Mouse (Mus musculus): ENCODE data around the gene Enc1. TPM values are rescaled to one million over a fixed set of nuclear protein-coding genes. Genes with fewer than 3 reads are reported as not detected.

Gene Enc1
- polyA plus RNA-seq, 1 experiment from 2014 or later: 2.6 TPM

- Histone ChIP-seq H3K4me1 (ENCODE audit: insufficient read depth, low read depth, low read length) (peaks cover 4% of the 10 kb centered on the region; the same call in 1 of the 2 replicates), H3K27me3 (replicated peaks; ENCODE audit: insufficient read depth, low read length) (no peaks in the 10 kb centered on the region), H3K4me2 (replicated peaks; ENCODE audit: low read depth, low read length) (no peak overlapping the region), H3K9ac (replicated peaks; ENCODE audit: low read depth) (no peak overlapping the region), H3K27ac (ENCODE audit: low read length) (peak overlapping the region; percentile 35; the same call in 1 of the 2 replicates), H3K36me3 (ENCODE audit: insufficient read depth, low read length) (no peaks in the 10 kb centered on the region), H3K4me3 (ENCODE audit: low read depth, low read length) (no peak overlapping the region), H3K9me3 (ENCODE audit: low read length) (no peaks in the 10 kb centered on the region)
- 61% methylated on average over 11 of the region's 11 CpGs for WGBS
- no peak for DNase-seq (ENCODE audit: low spot score)
- ATAC-seq: no peak
- TF ChIP-seq EP300 (IDR thresholded peaks at IDR 0.05) (no peak), CTCF (IDR thresholded peaks at IDR 0.05) (no peak)
Observed at GRCm38 (mm10) chr13:97295853-97296219, 54.9 kb downstream of the Enc1 start.

GRCm38 (mm10) chr13:97296281-97296680, 55.4 kb downstream of the Enc1 start:
- DNase-seq (ENCODE audit: low spot score) (no peak), ATAC-seq (no peak)
- H3K9ac ChIP-seq (replicated peaks; ENCODE audit: low read depth): no peak overlapping the region
- H3K4me3 ChIP-seq (ENCODE audit: low read depth, low read length): no peak overlapping the region
- H3K27ac ChIP-seq (ENCODE audit: low read length): no peak overlapping the region
- no peaks in the 10 kb centered on the region for H3K9me3 ChIP-seq (ENCODE audit: low read length)
- H3K4me1 ChIP-seq (ENCODE audit: insufficient read depth, low read depth, low read length): peaks cover 4% of the 10 kb centered on the region; the same call in 1 of the 2 replicates
- TF ChIP-seq CTCF (IDR thresholded peaks at IDR 0.05): no peak
- no peak for TF ChIP-seq EP300 (IDR thresholded peaks at IDR 0.05)
- WGBS: 57% methylated on average over 8 of the region's 8 CpGs
- no peak overlapping the region for H3K4me2 ChIP-seq (replicated peaks; ENCODE audit: low read depth, low read length)
- no peaks in the 10 kb centered on the region for H3K27me3 ChIP-seq (replicated peaks; ENCODE audit: insufficient read depth, low read length)
- H3K36me3 ChIP-seq (ENCODE audit: insufficient read depth, low read length): no peaks in the 10 kb centered on the region

- Histone ChIP-seq H3K4me1 (ENCODE audit: insufficient read depth, low read depth, low read length) (peaks cover 4% of the 10 kb centered on the region; the same call in 1 of the 2 replicates), H3K4me3 (ENCODE audit: low read depth, low read length) (no peak overlapping the region), H3K9me3 (ENCODE audit: low read length) (no peaks in the 10 kb centered on the region), H3K27ac (ENCODE audit: low read length) (no peak overlapping the region), H3K9ac (replicated peaks; ENCODE audit: low read depth) (no peak overlapping the region), H3K4me2 (replicated peaks; ENCODE audit: low read depth, low read length) (no peak overlapping the region), H3K36me3 (ENCODE audit: insufficient read depth, low read length) (no peaks in the 10 kb centered on the region), H3K27me3 (replicated peaks; ENCODE audit: insufficient read depth, low read length) (no peaks in the 10 kb centered on the region)
- TF ChIP-seq EP300 (IDR thresholded peaks at IDR 0.05) (no peak), CTCF (IDR thresholded peaks at IDR 0.05) (no peak)
- WGBS: 81% methylated on average over 3 of the region's 5 CpGs
- DNase-seq (ENCODE audit: low spot score) (no peak), ATAC-seq (no peak)
Observed at GRCm38 (mm10) chr13:97296757-97297156, 55.9 kb downstream of the Enc1 start.

GRCm38 (mm10) chr13:97297418-97298050, 56.6 kb downstream of the Enc1 start:
- Histone ChIP-seq H3K4me2 (replicated peaks; ENCODE audit: low read depth, low read length) (no peak overlapping the region), H3K27ac (ENCODE audit: low read length) (no peak overlapping the region), H3K4me1 (ENCODE audit: insufficient read depth, low read depth, low read length) (peaks cover 4% of the 10 kb centered on the region; the same call in 1 of the 2 replicates), H3K4me3 (ENCODE audit: low read depth, low read length) (no peak overlapping the region), H3K36me3 (ENCODE audit: insufficient read depth, low read length) (no peaks in the 10 kb centered on the region), H3K27me3 (replicated peaks; ENCODE audit: insufficient read depth, low read length) (no peaks in the 10 kb centered on the region), H3K9ac (replicated peaks; ENCODE audit: low read depth) (no peak overlapping the region), H3K9me3 (ENCODE audit: low read length) (no peaks in the 10 kb centered on the region)
- 62% methylated on average over 14 of the region's 14 CpGs for WGBS
- ATAC-seq (peak; percentile 21), DNase-seq (ENCODE audit: low spot score) (peak; percentile 46)
- TF ChIP-seq EP300 (IDR thresholded peaks at IDR 0.05) (no peak), CTCF (IDR thresholded peaks at IDR 0.05) (no peak)

GRCm38 (mm10) chr13:97298896-97299295, 58.0 kb downstream of the Enc1 start:
- TF ChIP-seq EP300 (IDR thresholded peaks at IDR 0.05): no peak
- ATAC-seq: no peak
- WGBS: 68% methylated on average over 4 of the region's 4 CpGs

GRCm38 (mm10) chr13:97299877-97300873, 59.3 kb downstream of the Enc1 start:
- TF ChIP-seq EP300 (IDR thresholded peaks at IDR 0.05) (no peak; the same call in 1 of the 2 replicates), CTCF (IDR thresholded peaks at IDR 0.05) (no peak)
- Histone ChIP-seq H3K27ac (ENCODE audit: low read length) (peak overlapping the region; percentile 26; the same call in 1 of the 2 replicates), H3K9ac (replicated peaks; ENCODE audit: low read depth) (no peak overlapping the region), H3K9me3 (ENCODE audit: low read length) (no peaks in the 10 kb centered on the region), H3K4me1 (ENCODE audit: insufficient read depth, low read depth, low read length) (peaks cover 4% of the 10 kb centered on the region; the same call in 1 of the 2 replicates), H3K4me3 (ENCODE audit: low read depth, low read length) (no peak overlapping the region), H3K4me2 (replicated peaks; ENCODE audit: low read depth, low read length) (peak overlapping the region; percentile 22), H3K27me3 (replicated peaks; ENCODE audit: insufficient read depth, low read length) (no peaks in the 10 kb centered on the region), H3K36me3 (ENCODE audit: insufficient read depth, low read length) (no peaks in the 10 kb centered on the region)
- DNase-seq (ENCODE audit: low spot score): peak; percentile 82
- 60% methylated on average over 12 of the region's 12 CpGs for WGBS
- ATAC-seq: peak; percentile 83

More at GRCm38 (mm10) chr13:97298896-97299295, 58.0 kb downstream of the Enc1 start:
- Histone ChIP-seq H3K9ac (replicated peaks; ENCODE audit: low read depth) (no peak overlapping the region), H3K27me3 (replicated peaks; ENCODE audit: insufficient read depth, low read length) (no peaks in the 10 kb centered on the region), H3K36me3 (ENCODE audit: insufficient read depth, low read length) (no peaks in the 10 kb centered on the region), H3K27ac (ENCODE audit: low read length) (no peak overlapping the region), H3K9me3 (ENCODE audit: low read length) (no peaks in the 10 kb centered on the region), H3K4me2 (replicated peaks; ENCODE audit: low read depth, low read length) (no peak overlapping the region), H3K4me1 (ENCODE audit: insufficient read depth, low read depth, low read length) (peaks cover 4% of the 10 kb centered on the region; the same call in 1 of the 2 replicates), H3K4me3 (ENCODE audit: low read depth, low read length) (no peak overlapping the region)
- no peak for DNase-seq (ENCODE audit: low spot score)

Other genes starting within 250 kb of the Enc1 start
- not detected in 2 replicates for gene 1700029F12Rik, start 206.7 kb upstream of the Enc1 start, polyA plus RNA-seq (2015; fragmentation: Nextera tagmentation; extraction: Ambion mirVana)
- 0.21 and 0.24 TPM in 2 replicates for gene Fam169a, start 173.8 kb upstream of the Enc1 start, polyA plus RNA-seq (2015; fragmentation: Nextera tagmentation; extraction: Ambion mirVana)
- gene Gm6169, start 141.9 kb upstream of the Enc1 start, polyA plus RNA-seq (2015; fragmentation: Nextera tagmentation; extraction: Ambion mirVana): 6.0 and 6.3 TPM in 2 replicates
- gene Gfm2, start 103.2 kb upstream of the Enc1 start, polyA plus RNA-seq (2015; fragmentation: Nextera tagmentation; extraction: Ambion mirVana): 11.1 and 11.9 TPM in 2 replicates
- gene Nsa2, start 103.2 kb upstream of the Enc1 start, polyA plus RNA-seq (2015; fragmentation: Nextera tagmentation; extraction: Ambion mirVana): 43.9 and 47.3 TPM in 2 replicates
- 23.6 and 26.6 TPM in 2 replicates for gene Hexb, start 42.7 kb upstream of the Enc1 start, polyA plus RNA-seq (2015; fragmentation: Nextera tagmentation; extraction: Ambion mirVana)